Mouse (Mus musculus) left cerebral cortex, adult 2 months (tissue): ENCODE data around the gene Edem2. TPM values are rescaled to one million over a fixed set of nuclear protein-coding genes. Genes with fewer than 3 reads are reported as not detected.
A peak's percentile ranks its signal among the peaks of the same experiment; 100 is the strongest.

ENCODE experiments used
- DNase-seq, 2 experiments: peaks; one replicate each; pipeline ENCODE4 v3.0.0; 2021 to 2022; ENCODE audit warnings: low spot score in 2 of 2, mixed read lengths in 1 of 2; ENCODE audit errors: extremely low spot score in 1 of 2
- H3K27ac ChIP-seq: fragments of 200-600 bp; 2 replicates; pipeline ENCODE4 v1.8.1; 2022
- H3K4me3 ChIP-seq: fragments of 200-600 bp; 2 replicates; pipeline ENCODE4 v1.8.1; 2022
- CTCF ChIP-seq: fragments of 200-600 bp; IDR thresholded peaks from 2 replicates; pipeline ENCODE4 v1.8.1; 2022; ENCODE audit warnings: antibody characterized with exemption, mild to moderate bottlenecking, moderate library complexity
- intact Hi-C: fragments of 180-260 bp; cut with DNase I; formaldehyde crosslinking; loops from one replicate; pipeline ENCODE4 v1.15.1; 2025
- long read RNA-seq, 2 experiments: library from polyadenylated mRNA; stranded (forward); transcript quantifications; one replicate each; pipeline ENCODE4 v2.0.0; 2021; ENCODE audit warnings: borderline mapping rate in 2 of 2
- total RNA-seq, 2 experiments: library from RNA; stranded (reverse); gene quantifications; 2 replicates each; pipeline ENCODE4 v1.2.3; 2021

The Edem2 gene
- total RNA-seq, result 10 to 100 TPM; 18.7 to 19.2 TPM
- long read RNA-seq, experiment 1, transcript Edem2-201 (11 exons, 2,290 nt), result major isoform, 13 of 28 reads
- long read RNA-seq, experiment 1, partial matches to known transcripts, result 8 of 28 reads
- long read RNA-seq, experiment 1, other reads (novel, unspliced or antisense), result 7 of 28 reads
- long read RNA-seq, experiment 2, transcript Edem2-201 (11 exons, 2,290 nt), result major isoform, 23 of 43 reads
- long read RNA-seq, experiment 2, partial matches to known transcripts, result 12 of 43 reads
- long read RNA-seq, experiment 2, other reads (novel, unspliced or antisense), result 8 of 43 reads

GRCm38 (mm10) chr2:155729158-155729645, at the start of gene Edem2:
Gene Edem2, minus strand, starts transcription at chr2:155729475.
- TF ChIP-seq CTCF, result no peak
- Histone ChIP-seq H3K27ac (peak within 1 kb of the TSS; percentile 82), H3K4me3 (peak within 1 kb of the TSS; percentile 98)
- intact Hi-C loops, result loop anchor here (1.0 to 5.0 kb wide), 3 partner anchors 32 to 57 kb away; partner anchors contain the start of gene Trpc4ap
- DNase-seq, result peak; percentile 89 to 91

- no peak overlapping the region for H3K4me3 ChIP-seq
- no peak overlapping the region for H3K27ac ChIP-seq
- intact Hi-C loops, result loop anchor here (5.0 kb wide), 1 partner anchor 33 kb away; no protein-coding TSS in a partner anchor
- DNase-seq, result no peak
- no peak for TF ChIP-seq CTCF
Observed at GRCm38 (mm10) chr2:155779066-155779465, 49.8 kb upstream of the Edem2 start.

- Histone ChIP-seq H3K27ac (no peak overlapping the region), H3K4me3 (no peak overlapping the region)
- intact Hi-C loops, result loop anchor here (5.0 kb wide), 1 partner anchor 34 kb away; no protein-coding TSS in a partner anchor
- no peak for DNase-seq
- no peak for TF ChIP-seq CTCF
Observed at GRCm38 (mm10) chr2:155778004-155778403, 48.7 kb upstream of the Edem2 start.

- intact Hi-C loops, result loop anchor here (5.0 kb wide), 1 partner anchor 35 kb away; no protein-coding TSS in a partner anchor
- Histone ChIP-seq H3K4me3 (no peak overlapping the region), H3K27ac (no peak overlapping the region)
Observed at GRCm38 (mm10) chr2:155777688-155777985, 48.4 kb upstream of the Edem2 start.

GRCm38 (mm10) chr2:155776824-155777687, 47.8 kb upstream of the Edem2 start:
- no peak overlapping the region for H3K4me3 ChIP-seq
- DNase-seq, result no peak
- intact Hi-C loops, result loop anchor here (5.0 kb wide), 1 partner anchor 35 kb away; no protein-coding TSS in a partner anchor
- TF ChIP-seq CTCF, result no peak
- H3K27ac ChIP-seq, result no peak overlapping the region

More at GRCm38 (mm10) chr2:155777688-155777985, 48.4 kb upstream of the Edem2 start:
- DNase-seq, result no peak
- no peak for TF ChIP-seq CTCF

GRCm38 (mm10) chr2:155775685-155776263, 46.5 kb upstream of the Edem2 start:
- no peak for TF ChIP-seq CTCF
- H3K4me3 ChIP-seq, result peak overlapping the region; percentile 66
- H3K27ac ChIP-seq, result peak overlapping the region; percentile 71; the same call in 1 of the 2 replicates
- DNase-seq, result peak; percentile 32 to 50
- intact Hi-C loops, result loop anchor here (5.0 kb wide), 1 partner anchor 37 kb away; no protein-coding TSS in a partner anchor

- no peak for DNase-seq
- no peak for TF ChIP-seq CTCF
- intact Hi-C loops, result loop anchor here (5.0 kb wide), 1 partner anchor 37 kb away; no protein-coding TSS in a partner anchor
- peak within 1 kb of the TSS; percentile 71; the same call in 1 of the 2 replicates for H3K27ac ChIP-seq
- peak within 1 kb of the TSS; percentile 66 for H3K4me3 ChIP-seq
Observed at GRCm38 (mm10) chr2:155774927-155775684, 45.8 kb upstream of the Edem2 start, which contains the start of gene Mmp24. Gene Mmp24, plus strand, starts transcription at chr2:155775342.

- Histone ChIP-seq H3K4me3 (no peak overlapping the region; the same call in 1 of the 2 replicates), H3K27ac (no peak overlapping the region; the same call in 1 of the 2 replicates)
- no peak for TF ChIP-seq CTCF
- intact Hi-C loops, result no loop called here
- no peak for DNase-seq
Observed at GRCm38 (mm10) chr2:155774261-155774926, 45.1 kb upstream of the Edem2 start.

- no peak overlapping the region for H3K4me3 ChIP-seq
- no peak overlapping the region for H3K27ac ChIP-seq
- TF ChIP-seq CTCF, result no peak
- intact Hi-C loops, result no loop called here
- DNase-seq, result no peak
Observed at GRCm38 (mm10) chr2:155773664-155774063, 44.4 kb upstream of the Edem2 start.
